Mouse (Mus musculus): ENCODE data around the gene Fbxw7. TPM values are rescaled to one million over a fixed set of nuclear protein-coding genes. Genes with fewer than 3 reads are reported as not detected.

Gene Fbxw7
- polyA plus RNA-seq, 1 experiment, result 4.1 TPM

DNA sequence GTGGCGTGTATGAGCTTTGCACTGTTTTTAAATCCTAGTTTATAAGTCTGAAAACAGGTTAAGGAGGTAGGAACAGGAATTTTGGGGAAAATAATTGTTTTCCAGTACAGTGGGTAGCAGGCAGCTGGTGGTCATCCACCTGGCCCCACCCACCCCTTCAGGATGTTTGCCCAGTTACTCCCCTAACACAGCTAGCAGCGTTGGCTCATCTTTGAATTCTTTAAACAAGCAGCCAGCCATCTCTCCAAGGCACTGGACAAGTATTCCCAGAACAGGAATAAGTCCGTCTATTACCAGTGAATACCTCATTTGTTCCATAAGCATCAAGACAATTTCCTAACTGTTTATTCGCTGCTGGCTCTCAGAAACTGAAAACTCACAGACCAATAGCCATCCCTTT lies 39.5 kb upstream of the Fbxw7 start:
- DNase-seq, result no peak
- WGBS, result 74% methylated on average over 4 of the region's 4 CpGs
- no peak overlapping the region for H3K27ac ChIP-seq (ENCODE audit: insufficient read depth, low read depth, low read length)
- peaks cover 2% of the 10 kb centered on the region; the same call in 1 of the 2 replicates for H3K4me1 ChIP-seq (ENCODE audit: control insufficient read depth, insufficient read depth, low read length)
- TF ChIP-seq CTCF (conservative IDR thresholded peaks at IDR 0.05; ENCODE audit: insufficient read depth, insufficient read length, low read depth, low read length) (no peak), POLR2A (IDR thresholded peaks at IDR 0.05; ENCODE audit: low read depth, low read length) (no peak)
- no peak overlapping the region for H3K4me3 ChIP-seq (ENCODE audit: insufficient read depth, low read depth, low read length)
- no peaks in the 10 kb centered on the region for H3K36me3 ChIP-seq (ENCODE audit: control insufficient read depth, insufficient read depth, low read length)
- no peaks in the 10 kb centered on the region for H3K27me3 ChIP-seq (replicated peaks; ENCODE audit: control insufficient read depth, insufficient read depth, low read length)

DNA sequence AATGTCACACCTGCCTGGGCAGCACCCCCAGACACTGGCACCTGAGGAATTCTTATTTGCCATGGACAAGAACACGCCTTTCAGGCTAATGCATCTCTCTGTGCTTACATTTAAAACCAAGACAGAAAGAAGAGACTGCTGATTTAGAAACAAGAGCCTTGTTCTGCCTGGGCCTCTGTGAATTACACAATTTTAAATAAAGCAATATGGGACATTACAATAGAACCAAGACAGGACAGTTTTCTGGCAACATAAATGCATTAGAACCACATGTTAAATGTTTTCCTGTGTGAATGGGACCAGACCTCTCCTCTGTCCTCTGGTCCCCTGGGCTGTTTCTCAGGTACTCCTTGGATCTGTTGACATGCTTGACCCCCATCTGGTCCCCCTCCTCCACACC lies 39.0 kb upstream of the Fbxw7 start:
- 86% methylated on average over 1 of the region's 1 CpGs for WGBS
- no peak for DNase-seq
- TF ChIP-seq CTCF (conservative IDR thresholded peaks at IDR 0.05; ENCODE audit: insufficient read depth, insufficient read length, low read depth, low read length) (no peak), POLR2A (IDR thresholded peaks at IDR 0.05; ENCODE audit: low read depth, low read length) (no peak)
- no peaks in the 10 kb centered on the region for H3K27me3 ChIP-seq (replicated peaks; ENCODE audit: control insufficient read depth, insufficient read depth, low read length)
- H3K4me1 ChIP-seq (ENCODE audit: control insufficient read depth, insufficient read depth, low read length), result peaks cover 2% of the 10 kb centered on the region; the same call in 1 of the 2 replicates
- H3K36me3 ChIP-seq (ENCODE audit: control insufficient read depth, insufficient read depth, low read length), result no peaks in the 10 kb centered on the region
- H3K4me3 ChIP-seq (ENCODE audit: insufficient read depth, low read depth, low read length), result no peak overlapping the region
- H3K27ac ChIP-seq (ENCODE audit: insufficient read depth, low read depth, low read length), result no peak overlapping the region

DNA sequence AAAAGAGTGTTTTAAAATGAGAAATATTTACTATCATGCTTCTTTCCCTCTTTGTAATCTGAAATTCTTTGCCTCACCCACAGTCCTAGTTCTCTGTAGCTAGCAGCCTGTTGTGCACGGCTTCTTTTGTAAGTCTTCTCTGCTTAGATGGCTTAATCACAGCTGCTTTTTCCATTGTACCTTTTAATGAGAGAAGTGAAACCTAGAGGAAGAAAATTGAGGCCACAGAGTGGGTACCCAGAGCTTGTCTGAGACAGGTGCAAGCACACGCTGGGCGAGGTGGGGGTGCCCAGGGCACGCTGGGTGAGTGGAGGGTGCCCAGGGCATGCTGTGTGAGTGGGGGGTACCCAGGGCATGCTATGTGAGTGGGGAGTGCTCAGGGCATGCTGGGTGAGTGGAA lies 27.2 kb upstream of the Fbxw7 start:
- no peak for TF ChIP-seq CTCF (conservative IDR thresholded peaks at IDR 0.05; ENCODE audit: insufficient read depth, insufficient read length, low read depth, low read length)
- TF ChIP-seq POLR2A (IDR thresholded peaks at IDR 0.05; ENCODE audit: low read depth, low read length), result no peak
- 95% methylated on average over 4 of the region's 4 CpGs for WGBS
- no peak overlapping the region for H3K27ac ChIP-seq (ENCODE audit: insufficient read depth, low read depth, low read length)
- no peaks in the 10 kb centered on the region for H3K36me3 ChIP-seq (ENCODE audit: control insufficient read depth, insufficient read depth, low read length)
- no peaks in the 10 kb centered on the region for H3K27me3 ChIP-seq (replicated peaks; ENCODE audit: control insufficient read depth, insufficient read depth, low read length)
- DNase-seq, result no peak
- no peaks in the 10 kb centered on the region for H3K4me1 ChIP-seq (ENCODE audit: control insufficient read depth, insufficient read depth, low read length)
- no peak overlapping the region for H3K4me3 ChIP-seq (ENCODE audit: insufficient read depth, low read depth, low read length)

DNA sequence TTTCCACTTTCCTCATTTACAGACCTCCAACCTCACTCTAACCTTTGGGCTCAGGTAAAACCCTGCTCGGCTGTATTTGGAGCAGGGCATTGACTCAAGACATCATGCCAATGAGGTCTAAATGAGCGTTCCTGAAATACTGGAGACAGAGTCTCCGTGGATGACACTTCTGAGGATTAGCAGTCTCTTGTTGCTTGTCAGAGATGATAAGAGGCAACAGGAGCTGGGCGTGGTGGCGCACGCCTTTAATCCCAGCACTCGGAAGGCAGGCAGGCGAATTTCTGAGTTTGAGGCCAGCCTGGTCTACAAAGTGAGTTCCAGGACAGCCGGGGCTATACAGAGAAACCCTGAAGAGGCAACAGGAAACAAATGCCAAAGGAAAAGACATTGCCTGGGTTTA lies 11.0 kb upstream of the Fbxw7 start:
- Histone ChIP-seq H3K27ac (ENCODE audit: insufficient read depth, low read depth, low read length) (no peak overlapping the region), H3K36me3 (ENCODE audit: control insufficient read depth, insufficient read depth, low read length) (no peaks in the 10 kb centered on the region), H3K4me1 (ENCODE audit: control insufficient read depth, insufficient read depth, low read length) (no peaks in the 10 kb centered on the region), H3K4me3 (ENCODE audit: insufficient read depth, low read depth, low read length) (no peak overlapping the region), H3K27me3 (replicated peaks; ENCODE audit: control insufficient read depth, insufficient read depth, low read length) (no peaks in the 10 kb centered on the region)
- TF ChIP-seq CTCF (conservative IDR thresholded peaks at IDR 0.05; ENCODE audit: insufficient read depth, insufficient read length, low read depth, low read length) (no peak), POLR2A (IDR thresholded peaks at IDR 0.05; ENCODE audit: low read depth, low read length) (no peak)
- whole genome bisulfite sequencing, result 66% methylated on average over 9 of the region's 9 CpGs
- no peak for DNase-seq

DNA sequence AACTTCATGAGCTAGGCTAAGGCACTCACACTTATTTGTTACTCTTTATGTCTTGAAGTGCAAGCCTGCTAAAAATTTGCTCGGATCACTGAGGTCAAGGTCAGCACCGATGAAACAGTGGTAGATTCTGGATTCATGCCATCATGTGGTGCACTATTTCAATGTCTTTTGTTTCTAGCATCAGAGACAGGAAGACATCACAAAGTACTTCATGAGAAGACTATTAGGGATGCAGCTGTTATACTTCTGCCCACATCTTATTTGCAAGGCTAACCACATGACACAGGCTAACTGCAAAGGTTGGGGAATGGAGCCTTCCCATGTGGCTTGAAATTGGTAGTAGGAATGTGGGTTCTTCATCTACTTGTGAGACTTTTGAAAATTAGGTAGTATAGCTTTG lies 8.9 kb upstream of the Fbxw7 start:
- no peak overlapping the region for H3K4me3 ChIP-seq (ENCODE audit: insufficient read depth, low read depth, low read length)
- no peaks in the 10 kb centered on the region for H3K36me3 ChIP-seq (ENCODE audit: control insufficient read depth, insufficient read depth, low read length)
- no peak overlapping the region for H3K27ac ChIP-seq (ENCODE audit: insufficient read depth, low read depth, low read length)
- DNase-seq, result no peak
- 41% methylated on average over 2 of the region's 2 CpGs for WGBS
- H3K27me3 ChIP-seq (replicated peaks; ENCODE audit: control insufficient read depth, insufficient read depth, low read length), result no peaks in the 10 kb centered on the region
- no peak for TF ChIP-seq POLR2A (IDR thresholded peaks at IDR 0.05; ENCODE audit: low read depth, low read length)
- no peak for TF ChIP-seq CTCF (conservative IDR thresholded peaks at IDR 0.05; ENCODE audit: insufficient read depth, insufficient read length, low read depth, low read length)
- H3K4me1 ChIP-seq (ENCODE audit: control insufficient read depth, insufficient read depth, low read length), result no peaks in the 10 kb centered on the region

DNA sequence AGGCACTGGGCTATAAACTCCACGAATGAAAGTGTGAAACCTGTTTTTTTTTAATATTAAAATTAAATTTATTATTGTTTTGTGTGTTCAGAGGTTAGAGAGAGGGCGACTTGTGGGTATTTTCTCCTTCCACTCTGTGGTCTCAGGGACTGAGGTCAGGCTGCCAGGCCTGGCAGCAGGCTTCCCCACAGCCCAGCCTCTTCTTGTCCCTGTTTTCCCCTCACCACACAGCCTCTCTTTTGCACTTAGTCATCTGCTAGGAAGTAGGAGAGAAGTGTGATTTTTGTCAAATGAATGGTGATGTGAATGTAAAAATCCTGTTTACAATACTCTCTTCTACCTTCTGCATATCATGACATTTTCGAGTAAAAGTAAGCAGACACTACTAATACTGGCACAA lies 7.2 kb upstream of the Fbxw7 start:
- no peak for DNase-seq
- H3K27me3 ChIP-seq (replicated peaks; ENCODE audit: control insufficient read depth, insufficient read depth, low read length), result no peaks in the 10 kb centered on the region
- H3K4me3 ChIP-seq (ENCODE audit: insufficient read depth, low read depth, low read length), result no peak overlapping the region
- 73% methylated on average over 3 of the region's 3 CpGs for WGBS
- TF ChIP-seq CTCF (conservative IDR thresholded peaks at IDR 0.05; ENCODE audit: insufficient read depth, insufficient read length, low read depth, low read length) (no peak), POLR2A (IDR thresholded peaks at IDR 0.05; ENCODE audit: low read depth, low read length) (no peak)
- H3K36me3 ChIP-seq (ENCODE audit: control insufficient read depth, insufficient read depth, low read length), result no peaks in the 10 kb centered on the region
- no peak overlapping the region for H3K27ac ChIP-seq (ENCODE audit: insufficient read depth, low read depth, low read length)
- no peaks in the 10 kb centered on the region for H3K4me1 ChIP-seq (ENCODE audit: control insufficient read depth, insufficient read depth, low read length)

DNA sequence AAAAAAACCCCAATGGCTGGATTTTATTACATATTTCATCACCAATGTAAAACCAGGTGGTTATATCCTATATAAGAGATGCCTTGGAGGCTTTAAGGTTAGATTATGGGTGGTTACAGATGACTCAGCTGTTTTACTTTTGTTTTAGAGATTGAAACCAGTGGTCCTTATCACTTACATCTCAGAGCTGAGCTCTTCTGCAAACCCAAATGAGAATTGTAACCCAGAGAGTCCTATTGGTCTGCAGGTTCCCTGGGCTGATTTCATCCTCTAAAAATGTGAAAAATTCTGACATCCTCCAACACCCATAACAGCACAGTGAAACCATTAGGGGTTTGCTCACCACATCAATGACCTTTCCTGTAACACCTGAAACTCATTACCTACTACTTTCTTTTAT lies 6.2 kb upstream of the Fbxw7 start:
- no peaks in the 10 kb centered on the region for H3K27me3 ChIP-seq (replicated peaks; ENCODE audit: control insufficient read depth, insufficient read depth, low read length)
- no peak overlapping the region for H3K4me3 ChIP-seq (ENCODE audit: insufficient read depth, low read depth, low read length)
- TF ChIP-seq CTCF (conservative IDR thresholded peaks at IDR 0.05; ENCODE audit: insufficient read depth, insufficient read length, low read depth, low read length) (no peak), POLR2A (IDR thresholded peaks at IDR 0.05; ENCODE audit: low read depth, low read length) (no peak)

DNA sequence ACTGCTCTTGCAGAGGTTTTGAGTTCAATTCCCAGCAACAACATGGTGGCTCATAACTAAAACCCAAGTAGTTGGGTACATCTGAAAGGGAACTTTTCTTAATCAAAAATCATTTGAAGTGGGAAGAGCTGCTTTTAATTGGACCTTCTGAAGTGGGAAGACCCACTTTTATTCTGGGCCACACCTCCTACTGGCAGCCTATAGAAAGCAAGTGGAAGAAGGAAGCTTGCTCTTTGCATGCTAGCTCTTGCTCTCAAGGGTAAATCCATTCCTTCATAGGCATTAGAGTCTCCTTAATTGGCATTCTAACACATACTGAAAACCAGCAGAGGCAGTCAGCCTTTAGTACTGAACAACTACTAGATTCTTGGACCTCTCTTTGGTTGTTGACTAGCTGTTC lies 4.3 kb upstream of the Fbxw7 start:
- Histone ChIP-seq H3K27me3 (replicated peaks; ENCODE audit: control insufficient read depth, insufficient read depth, low read length) (no peaks in the 10 kb centered on the region), H3K4me3 (ENCODE audit: insufficient read depth, low read depth, low read length) (no peak overlapping the region), H3K27ac (ENCODE audit: insufficient read depth, low read depth, low read length) (no peak overlapping the region), H3K4me1 (ENCODE audit: control insufficient read depth, insufficient read depth, low read length) (no peaks in the 10 kb centered on the region; the same call in 1 of the 2 replicates), H3K36me3 (ENCODE audit: control insufficient read depth, insufficient read depth, low read length) (no peaks in the 10 kb centered on the region)
- DNase-seq, result no peak
- no peak for TF ChIP-seq CTCF (conservative IDR thresholded peaks at IDR 0.05; ENCODE audit: insufficient read depth, insufficient read length, low read depth, low read length)
- TF ChIP-seq POLR2A (IDR thresholded peaks at IDR 0.05; ENCODE audit: low read depth, low read length), result no peak

More for the DNA sequence above, 6.2 kb upstream of the Fbxw7 start:
- Histone ChIP-seq H3K36me3 (ENCODE audit: control insufficient read depth, insufficient read depth, low read length) (no peaks in the 10 kb centered on the region), H3K27ac (ENCODE audit: insufficient read depth, low read depth, low read length) (no peak overlapping the region), H3K4me1 (ENCODE audit: control insufficient read depth, insufficient read depth, low read length) (no peaks in the 10 kb centered on the region)
- no peak for DNase-seq

Data from kidney, adult 2 months (tissue).